Mouse (Mus musculus) thymus, postnatal 25 days (tissue): ENCODE data around the gene Napa.

ENCODE experiments used
- DNase-seq: peaks from one replicate; pipeline ENCODE4 v3.0.0; 2022

Napa gene

GRCm38 (mm10) chr7:16132926-16133325, 34.7 kb downstream of the Napa start:
- DNase-seq, result no peak

GRCm38 (mm10) chr7:16133691-16134090, 35.4 kb downstream of the Napa start:
- no peak for DNase-seq

GRCm38 (mm10) chr7:16134951-16135392, 36.7 kb downstream of the Napa start:
- no peak for DNase-seq

- DNase-seq, result no peak
These were observed 48.5 kb downstream of the Napa start for GRCm38 (mm10) chr7:16146489-16147410.

- DNase-seq, result peak; percentile 56
These were observed 49.4 kb downstream of the Napa start for GRCm38 (mm10) chr7:16147643-16148042.

- no peak for DNase-seq
These were observed 51.0 kb downstream of the Napa start for GRCm38 (mm10) chr7:16149241-16149640.

GRCm38 (mm10) chr7:16150191-16151145, 52.2 kb downstream of the Napa start:
- no peak for DNase-seq

- peak; percentile 42 for DNase-seq
These were observed 55.3 kb downstream of the Napa start for GRCm38 (mm10) chr7:16153522-16153921.

- no peak for DNase-seq
These were observed 57.0 kb downstream of the Napa start for GRCm38 (mm10) chr7:16155132-16155872.

GRCm38 (mm10) chr7:16156105-16156714, 58.0 kb downstream of the Napa start:
- DNase-seq, result no peak

GRCm38 (mm10) chr7:16158735-16159134, 60.5 kb downstream of the Napa start:
- DNase-seq, result no peak

- no peak for DNase-seq
These were observed 62.4 kb downstream of the Napa start for GRCm38 (mm10) chr7:16160702-16161101.

- DNase-seq, result no peak
These were observed 63.0 kb downstream of the Napa start for GRCm38 (mm10) chr7:16161302-16161701.

GRCm38 (mm10) chr7:16162036-16162435, 63.8 kb downstream of the Napa start:
- no peak for DNase-seq
